Mouse (Mus musculus) ES-Bruce4 (cell line): ENCODE data around the gene Phospho1.

Experiments used
- CTCF ChIP-seq: IDR thresholded peaks from one replicate; pipeline ENCODE4 v1.8.1; 2011; ENCODE audit warnings: low read depth, low read length
- EP300 ChIP-seq: IDR thresholded peaks from 2 replicates; pipeline ENCODE4 v1.6.1; 2011; ENCODE audit warnings: low read depth, low read length; ENCODE audit not compliant: insufficient read depth
- POLR2A ChIP-seq: IDR thresholded peaks from one replicate; pipeline ENCODE4 v1.8.1; 2011; ENCODE audit warnings: low read length; ENCODE audit not compliant: insufficient read depth

- TF ChIP-seq CTCF (no peak), POLR2A (no peak), EP300 (no peak)
Measured at GRCm38 (mm10) chr11:95869442-95869841, 45.1 kb downstream of the Phospho1 start.
